In genomic region chr16:35787568-35788189, GRCm38 (mm10) we compare ENCODE assay signal across 16 mouse cellular contexts. TPM values are rescaled to one million over a fixed set of nuclear protein-coding genes. Genes with fewer than 3 reads are reported as not detected.
DNase-seq lines count a peak whose midpoint lies in the region; ATAC-seq and TF ChIP-seq lines count a peak whose summit lies in the region.
"Had no signal": no experiment of that assay in that cellular context is flagged by ENCODE, and none has a peak within 500 bp of the region (broad histone marks: within the 10 kb centered on the region; RNA-seq: fewer than 3 reads in every experiment).

No protein-coding gene starts in this region.

- peaks cover 22% of the 10 kb centered on the region for H3K4me1 ChIP-seq in heart, embryonic 15.5 days (replicated peaks)
- H3K4me1 ChIP-seq in midbrain, embryonic 11.5 days (ENCODE audit: control insufficient read depth, insufficient read depth, low read length) = peaks cover 3% of the 10 kb centered on the region; the same call in 1 of the 2 replicates
- H3K4me1 ChIP-seq in midbrain, embryonic 15.5 days = no peaks in the 10 kb centered on the region
- H3K4me1 ChIP-seq in liver, postnatal 0 days (ENCODE audit: insufficient read depth) = peaks cover 2% of the 10 kb centered on the region; the same call in 1 of the 2 replicates
- H3K4me1 ChIP-seq: stomach, embryonic 15.5 days had no signal

- no peak overlapping the region for H3K4me2 ChIP-seq in heart, embryonic 15.5 days
- H3K4me2 ChIP-seq in midbrain, embryonic 11.5 days = no peak overlapping the region
- no peak overlapping the region for H3K4me2 ChIP-seq in midbrain, embryonic 15.5 days
- no peak overlapping the region for H3K4me2 ChIP-seq in liver, postnatal 0 days (ENCODE audit: low read depth, low read length)
- H3K4me2 ChIP-seq: stomach, embryonic 15.5 days had no signal

- WGBS in heart, embryonic 15.5 days = 80% methylated on average over 8 of the region's 8 CpGs
- 66% methylated on average over 8 of the region's 8 CpGs for WGBS in midbrain, embryonic 11.5 days
- WGBS in midbrain, embryonic 15.5 days = 49% methylated on average over 8 of the region's 8 CpGs
- WGBS in liver, postnatal 0 days (ENCODE audit: insufficient replicate concordance) = 82% methylated on average over 8 of the region's 8 CpGs

- H3K27me3 ChIP-seq in heart, embryonic 15.5 days = no peaks in the 10 kb centered on the region
- no peaks in the 10 kb centered on the region for H3K27me3 ChIP-seq in midbrain, embryonic 11.5 days (ENCODE audit: control insufficient read depth, insufficient read depth, low read length)
- no peaks in the 10 kb centered on the region for H3K27me3 ChIP-seq in midbrain, embryonic 15.5 days (replicated peaks)
- H3K27me3 ChIP-seq in liver, postnatal 0 days (ENCODE audit: insufficient read depth, low read length) = no peaks in the 10 kb centered on the region
- H3K27me3 ChIP-seq: CH12.LX; stomach, embryonic 15.5 days had no signal

- H3K36me3 ChIP-seq in heart, embryonic 15.5 days = no peaks in the 10 kb centered on the region
- no peaks in the 10 kb centered on the region for H3K36me3 ChIP-seq in midbrain, embryonic 11.5 days (ENCODE audit: control insufficient read depth, insufficient read depth, low read length)
- no peaks in the 10 kb centered on the region for H3K36me3 ChIP-seq in midbrain, embryonic 15.5 days (replicated peaks)
- no peaks in the 10 kb centered on the region; the same call in 1 of the 2 replicates for H3K36me3 ChIP-seq in liver, postnatal 0 days (replicated peaks; ENCODE audit: insufficient read depth, low read length)
- H3K36me3 ChIP-seq: stomach, embryonic 15.5 days had no signal

- no peak for TF ChIP-seq CTCF in liver, postnatal 0 days (IDR thresholded peaks at IDR 0.05; ENCODE audit: low read depth)

- no peak for ATAC-seq in heart, embryonic 15.5 days (replicated peaks; ENCODE audit: insufficient number of reproducible peaks, insufficient read depth, low FRiP score, low read depth)
- ATAC-seq in midbrain, embryonic 11.5 days (ENCODE audit: low FRiP score) = peak; percentile 35; the same call in 1 of the 2 replicates
- no peak for ATAC-seq in midbrain, embryonic 15.5 days (replicated peaks)
- ATAC-seq in liver, postnatal 0 days = peak; percentile 47; the same call in 1 of the 2 replicates
- no peak for ATAC-seq in megakaryocyte progenitor cell, adult 5-6 weeks (replicated peaks; ENCODE audit: poor library complexity)
- ATAC-seq: inflammation-experienced regulatory T-cells, adult 6 months had no signal

- no peak for TF ChIP-seq EP300 in liver, postnatal 0 days (IDR thresholded peaks at IDR 0.05; ENCODE audit: low read depth)

- peak; percentile 8 for DNase-seq in embryo, embryonic 11 days
- no peak for DNase-seq in embryo, embryonic 10 days (ENCODE audit: low spot score)
- DNase-seq in heart, adult 8-10 months (ENCODE audit: low spot score) = no peak
- no peak for DNase-seq in midbrain, embryonic 11.5 days (ENCODE audit: low spot score, missing footprints)
- DNase-seq in liver, postnatal 0 days = no peak
- DNase-seq: cerebellum, adult 18-20 months; kidney, postnatal 25 days; lung, postnatal 36 days; thymus, postnatal 14 days had no signal

- H3K4me3 ChIP-seq in heart, embryonic 15.5 days = no peak overlapping the region
- H3K4me3 ChIP-seq in midbrain, embryonic 11.5 days (ENCODE audit: low read depth, low read length) = no peak overlapping the region
- no peak overlapping the region for H3K4me3 ChIP-seq in midbrain, embryonic 15.5 days
- H3K4me3 ChIP-seq in liver, postnatal 0 days (ENCODE audit: low read depth, low read length) = no peak overlapping the region
- H3K4me3 ChIP-seq: stomach, embryonic 15.5 days had no signal

- H3K9me3 ChIP-seq in heart, embryonic 15.5 days (replicated peaks) = no peaks in the 10 kb centered on the region
- H3K9me3 ChIP-seq in midbrain, embryonic 11.5 days (ENCODE audit: control insufficient read depth, low read length) = no peaks in the 10 kb centered on the region
- H3K9me3 ChIP-seq in midbrain, embryonic 15.5 days = no peaks in the 10 kb centered on the region
- no peaks in the 10 kb centered on the region for H3K9me3 ChIP-seq in liver, postnatal 0 days (ENCODE audit: low read length)
- H3K9me3 ChIP-seq: stomach, embryonic 15.5 days had no signal

- H3K27ac ChIP-seq in heart, embryonic 15.5 days = peak overlapping the region; percentile 76
- H3K27ac ChIP-seq in midbrain, embryonic 11.5 days (ENCODE audit: low read depth, low read length) = no peak overlapping the region
- H3K27ac ChIP-seq in midbrain, embryonic 15.5 days = no peak overlapping the region
- no peak overlapping the region for H3K27ac ChIP-seq in liver, postnatal 0 days (ENCODE audit: low read depth)
- H3K27ac ChIP-seq: liver, embryonic 14.5 days; stomach, embryonic 15.5 days had no signal

- no peak overlapping the region for H3K9ac ChIP-seq in heart, embryonic 15.5 days
- no peak overlapping the region for H3K9ac ChIP-seq in midbrain, embryonic 11.5 days (ENCODE audit: low read length)
- H3K9ac ChIP-seq in midbrain, embryonic 15.5 days = no peak overlapping the region
- H3K9ac ChIP-seq in liver, postnatal 0 days (replicated peaks) = no peak overlapping the region
- H3K9ac ChIP-seq: liver, embryonic 14.5 days; stomach, embryonic 15.5 days had no signal

RNA-seq across cellular contexts. Expression of gene Hspbap1, which starts 17.5 kb away (rescaled TPM):
- 6.9 and 7.3 TPM in 2 replicates for polyA plus RNA-seq in heart, embryonic 15.5 days (2015; fragmentation: Nextera tagmentation; extraction: Ambion mirVana)
- total RNA-seq in heart, adult 8-10 months (2022) = 1 to 10 TPM; 2.2 to 3.6 (median 2.6) TPM
- polyA plus RNA-seq in midbrain, embryonic 11.5 days (2014; fragmentation: Nextera tagmentation; extraction: Ambion mirVana) = 21.5 and 22.7 TPM in 2 replicates
- 17.2 and 18.5 TPM in 2 replicates for polyA plus RNA-seq in midbrain, embryonic 15.5 days (2015; fragmentation: Nextera tagmentation; extraction: Ambion mirVana)
- polyA plus RNA-seq in liver, postnatal 0 days (2015; fragmentation: Nextera tagmentation; extraction: Ambion mirVana) = 6.9 and 7.6 TPM in 2 replicates
- 1.2 and 3.6 TPM in 2 replicates for total RNA-seq in megakaryocyte progenitor cell, adult 5-6 weeks (2015)
- total RNA-seq in megakaryocyte progenitor cell, adult 5-6 weeks (2017) = 3.8 and 4.1 TPM in 2 replicates

RNA-seq across cellular contexts. Expression of gene Dirc2, which starts 18.5 kb away (rescaled TPM):
- polyA plus RNA-seq in heart, embryonic 15.5 days (2015; fragmentation: Nextera tagmentation; extraction: Ambion mirVana) = 11.2 and 12.8 TPM in 2 replicates
- 10 to 100 TPM; 52.1 to 60.6 (median 55.7) TPM for total RNA-seq in heart, adult 8-10 months (2022)
- 17.5 and 19.3 TPM in 2 replicates for polyA plus RNA-seq in midbrain, embryonic 11.5 days (2014; fragmentation: Nextera tagmentation; extraction: Ambion mirVana)
- polyA plus RNA-seq in midbrain, embryonic 15.5 days (2015; fragmentation: Nextera tagmentation; extraction: Ambion mirVana) = 31.4 TPM in 2 replicates
- 5.7 and 6.2 TPM in 2 replicates for polyA plus RNA-seq in liver, postnatal 0 days (2015; fragmentation: Nextera tagmentation; extraction: Ambion mirVana)
- 24.3 and 25.5 TPM in 2 replicates for total RNA-seq in megakaryocyte progenitor cell, adult 5-6 weeks (2015)
- total RNA-seq in megakaryocyte progenitor cell, adult 5-6 weeks (2017) = 13.2 and 15.3 TPM in 2 replicates

Comparison
In these comparisons a context has a peak if more than half of its experiments do, and no peak if none do; other contexts are left out.
1. ATAC-seq: peak in midbrain, embryonic 11.5 days (single experiment) and liver, postnatal 0 days (single experiment); none in heart, embryonic 15.5 days (single experiment), midbrain, embryonic 15.5 days (single experiment) and megakaryocyte progenitor cell, adult 5-6 weeks (single experiment).